Mouse (Mus musculus): ENCODE results near the gene Mmp28. TPM values are rescaled to one million over a fixed set of nuclear protein-coding genes. Genes with fewer than 3 reads are reported as not detected.

The Mmp28 gene
- polyA plus RNA-seq, 1 experiment: 0.58 TPM

DNA sequence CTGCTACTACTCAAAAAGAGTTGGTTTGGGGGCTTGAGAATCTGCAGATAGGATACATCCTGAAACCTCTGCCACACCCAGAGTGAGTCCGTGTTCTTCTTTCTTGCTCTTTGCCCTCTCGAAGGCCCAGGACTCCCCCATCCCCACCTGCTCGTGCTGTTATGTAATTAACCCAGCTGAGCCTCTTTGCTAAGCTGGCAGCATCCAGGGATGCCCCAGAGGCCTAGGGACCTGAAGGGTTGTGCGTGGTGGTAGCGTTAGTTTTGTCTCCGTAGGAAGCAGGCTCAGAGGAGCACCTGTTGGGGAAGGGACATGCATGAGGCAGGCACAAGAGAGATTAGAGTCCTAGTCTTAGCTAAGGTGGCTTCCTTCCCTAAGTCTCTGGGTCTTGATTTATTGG, 52.4 kb downstream of the Mmp28 start:
- no peaks in the 10 kb centered on the region for H3K4me1 ChIP-seq (ENCODE audit: control insufficient read depth, insufficient read depth, low read length)
- no peak overlapping the region for H3K4me3 ChIP-seq (ENCODE audit: insufficient read depth, low read length)
- no peak for TF ChIP-seq CTCF (IDR thresholded peaks at IDR 0.05; ENCODE audit: low read depth, low read length)
- TF ChIP-seq POLR2A (IDR thresholded peaks at IDR 0.05; ENCODE audit: borderline replicate concordance, low read depth, low read length): no peak
- no peak overlapping the region for H3K27ac ChIP-seq (ENCODE audit: insufficient read depth, low read depth, low read length)

DNA sequence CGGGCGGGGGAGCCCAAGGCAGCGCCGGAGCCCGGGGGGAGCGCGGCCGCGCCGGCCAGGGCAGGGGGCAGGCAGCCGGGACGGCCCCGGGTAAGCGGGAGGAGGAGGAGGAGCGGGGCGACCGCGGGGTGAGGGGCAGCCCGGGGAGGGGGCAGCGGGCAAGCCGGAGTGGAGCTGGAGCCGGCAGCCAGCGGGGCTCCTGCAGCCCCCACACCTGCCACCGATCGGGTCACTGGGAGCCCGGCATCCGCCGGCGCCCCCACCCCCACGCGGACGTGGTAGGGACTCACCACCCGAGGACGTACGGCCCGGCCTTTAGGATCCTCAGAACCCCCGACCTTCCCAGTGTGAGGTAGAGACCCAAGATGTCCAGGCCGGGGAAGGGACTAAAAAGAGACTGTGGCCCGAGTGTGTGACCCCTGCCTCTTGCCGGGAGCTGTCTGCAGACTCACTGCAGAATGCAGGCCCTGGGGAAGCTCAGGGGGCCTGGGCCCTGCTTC, 53.0 kb downstream of the Mmp28 start:
- no peak for TF ChIP-seq CTCF (IDR thresholded peaks at IDR 0.05; ENCODE audit: low read depth, low read length)
- TF ChIP-seq POLR2A (IDR thresholded peaks at IDR 0.05; ENCODE audit: borderline replicate concordance, low read depth, low read length): no peak
- Histone ChIP-seq H3K4me1 (ENCODE audit: control insufficient read depth, insufficient read depth, low read length) (no peaks in the 10 kb centered on the region), H3K4me3 (ENCODE audit: insufficient read depth, low read length) (peak overlapping the region; percentile 30), H3K27ac (ENCODE audit: insufficient read depth, low read depth, low read length) (no peak overlapping the region)

DNA sequence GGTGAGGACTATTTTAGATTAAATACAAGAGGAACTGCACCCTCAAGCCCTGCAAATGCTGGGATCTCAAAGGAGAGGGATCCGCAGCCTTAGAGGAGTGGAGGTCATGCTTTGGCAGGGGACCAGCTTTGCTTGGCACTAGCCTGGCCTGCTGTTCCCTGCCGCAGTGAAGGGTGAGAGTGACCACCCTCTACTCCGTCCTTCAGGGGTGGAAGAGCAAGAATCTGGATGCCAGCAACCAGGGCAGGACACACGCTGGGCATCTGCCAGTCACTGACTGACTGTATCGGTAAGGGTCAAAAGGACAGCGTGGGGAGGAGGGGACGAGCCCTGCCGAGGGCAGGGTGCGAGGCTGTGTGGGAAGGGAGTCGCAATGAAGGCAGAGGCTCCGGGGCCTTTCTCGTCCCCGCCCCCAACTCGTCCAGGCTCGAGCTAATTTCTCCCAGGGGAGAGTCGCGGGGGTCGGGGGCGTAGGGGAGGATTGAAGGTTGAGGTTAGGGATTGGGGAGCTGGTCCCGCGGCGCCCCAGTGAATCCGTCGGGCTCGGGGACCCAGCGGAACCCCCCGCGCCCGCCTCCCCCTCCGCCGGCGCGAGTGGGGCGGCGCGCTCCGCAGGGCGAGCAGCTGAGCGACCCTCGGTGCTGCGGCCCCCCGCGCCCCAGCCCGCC, 53.6 kb downstream of the Mmp28 start, which contains the start of gene Rasl10b:
Gene Rasl10b, plus strand, starts transcription at position 51 of the 668 bp plus-strand sequence.
- Histone ChIP-seq H3K4me1 (ENCODE audit: control insufficient read depth, insufficient read depth, low read length) (no peaks in the 10 kb centered on the region), H3K27ac (ENCODE audit: insufficient read depth, low read depth, low read length) (no peak within 1 kb of the TSS), H3K4me3 (ENCODE audit: insufficient read depth, low read length) (peak within 1 kb of the TSS; percentile 30)
- TF ChIP-seq POLR2A (IDR thresholded peaks at IDR 0.05; ENCODE audit: borderline replicate concordance, low read depth, low read length): no peak
- TF ChIP-seq CTCF (IDR thresholded peaks at IDR 0.05; ENCODE audit: low read depth, low read length): no peak

DNA sequence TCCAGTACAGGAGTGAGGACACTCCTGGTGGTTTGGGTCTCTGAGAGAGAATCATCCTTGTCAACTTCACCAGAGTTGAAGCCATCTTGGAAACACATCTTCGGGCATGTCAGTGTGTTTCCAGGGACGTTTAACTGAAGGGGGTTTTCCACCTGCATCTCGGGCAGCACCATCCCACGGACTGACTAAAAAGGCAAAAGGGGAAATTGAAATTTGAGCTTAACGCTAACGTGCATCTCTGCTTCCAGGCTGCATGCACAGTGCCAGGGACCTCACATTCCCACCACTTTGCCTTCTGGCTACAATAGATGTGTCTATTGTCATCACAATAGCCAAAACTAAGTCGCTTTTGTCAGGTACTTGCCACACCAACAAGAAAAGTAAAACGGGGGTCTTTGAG, 54.6 kb downstream of the Mmp28 start:
- TF ChIP-seq CTCF (IDR thresholded peaks at IDR 0.05; ENCODE audit: low read depth, low read length) (no peak), POLR2A (IDR thresholded peaks at IDR 0.05; ENCODE audit: borderline replicate concordance, low read depth, low read length) (no peak)
- no peak overlapping the region for H3K4me3 ChIP-seq (ENCODE audit: insufficient read depth, low read length)
- 0 out of 2 replicates have a peak, but pooled peaks cover 2% of the 10 kb centered on the region for H3K4me1 ChIP-seq (ENCODE audit: control insufficient read depth, insufficient read depth, low read length)
- H3K27ac ChIP-seq (ENCODE audit: insufficient read depth, low read depth, low read length): no peak overlapping the region

DNA sequence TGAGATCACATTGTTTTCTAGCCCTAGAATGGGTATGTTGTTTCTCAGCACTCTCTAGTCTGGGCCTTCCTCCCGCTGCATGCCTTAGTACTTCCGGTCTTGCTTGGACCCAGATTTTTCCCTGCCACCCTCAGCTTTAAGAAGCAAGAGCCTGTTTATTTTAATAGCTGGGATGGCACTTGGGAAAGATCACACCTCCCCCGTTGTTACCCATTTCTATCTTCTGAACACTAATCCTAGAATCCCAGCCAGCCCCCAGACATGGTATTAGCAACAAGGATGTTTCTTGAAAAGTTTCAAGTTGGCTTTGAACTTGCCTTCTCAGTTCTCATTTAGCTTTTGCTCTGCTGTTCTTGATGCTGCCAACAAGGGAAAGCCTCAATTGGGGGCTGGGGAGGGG, 56.5 kb downstream of the Mmp28 start:
- no peak overlapping the region for H3K4me3 ChIP-seq (ENCODE audit: insufficient read depth, low read length)
- H3K4me1 ChIP-seq (ENCODE audit: control insufficient read depth, insufficient read depth, low read length): 0 out of 2 replicates have a peak, but pooled peaks cover 2% of the 10 kb centered on the region
- TF ChIP-seq POLR2A (IDR thresholded peaks at IDR 0.05; ENCODE audit: borderline replicate concordance, low read depth, low read length): no peak
- no peak for TF ChIP-seq CTCF (IDR thresholded peaks at IDR 0.05; ENCODE audit: low read depth, low read length)
- H3K27ac ChIP-seq (ENCODE audit: insufficient read depth, low read depth, low read length): no peak overlapping the region

DNA sequence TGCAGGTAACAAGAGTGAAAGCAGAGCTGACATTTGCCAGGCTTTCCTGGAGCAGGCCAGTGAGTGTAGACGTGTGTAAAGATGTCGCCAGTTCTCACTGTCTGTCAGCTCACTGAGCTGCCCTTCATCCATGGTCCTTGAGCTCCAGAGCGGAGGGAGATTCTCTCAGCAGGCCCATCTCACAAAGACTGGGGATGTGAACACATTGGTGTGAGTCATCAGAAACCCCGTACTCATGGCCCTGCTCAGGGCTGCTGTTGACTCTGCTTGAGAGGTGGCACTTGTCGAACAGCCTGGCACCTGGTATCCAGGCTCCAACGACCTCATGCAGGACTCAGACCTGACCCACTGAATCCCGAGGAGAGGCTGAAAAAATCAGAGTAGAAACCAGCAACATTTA, 59.1 kb downstream of the Mmp28 start:
- Histone ChIP-seq H3K27ac (ENCODE audit: insufficient read depth, low read depth, low read length) (no peak overlapping the region), H3K4me3 (ENCODE audit: insufficient read depth, low read length) (no peak overlapping the region), H3K4me1 (ENCODE audit: control insufficient read depth, insufficient read depth, low read length) (peaks cover 5% of the 10 kb centered on the region; the same call in 1 of the 2 replicates)
- TF ChIP-seq POLR2A (IDR thresholded peaks at IDR 0.05; ENCODE audit: borderline replicate concordance, low read depth, low read length) (no peak), CTCF (IDR thresholded peaks at IDR 0.05; ENCODE audit: low read depth, low read length) (no peak)

DNA sequence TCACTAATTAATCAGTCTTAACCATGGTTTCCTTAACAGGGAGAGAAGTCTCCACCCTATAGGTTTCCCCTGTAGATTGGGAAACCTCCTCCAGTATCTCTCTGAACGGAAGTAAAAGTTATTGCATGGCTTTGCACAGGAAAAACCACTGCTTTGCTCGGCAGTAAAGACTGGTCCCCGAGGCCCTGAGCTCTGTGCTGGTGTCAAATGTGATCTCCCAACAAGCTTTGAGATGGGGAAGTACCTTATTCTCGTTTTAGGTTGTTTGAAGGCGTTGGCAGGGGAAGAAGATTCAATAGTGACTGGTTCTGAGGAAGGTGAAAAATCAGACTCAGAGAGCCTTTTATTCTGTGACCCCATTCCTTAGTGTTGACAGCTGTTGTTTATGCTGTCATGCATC, 64.1 kb downstream of the Mmp28 start:
- TF ChIP-seq POLR2A (IDR thresholded peaks at IDR 0.05; ENCODE audit: borderline replicate concordance, low read depth, low read length) (no peak), CTCF (IDR thresholded peaks at IDR 0.05; ENCODE audit: low read depth, low read length) (no peak)
- Histone ChIP-seq H3K4me3 (ENCODE audit: insufficient read depth, low read length) (no peak overlapping the region), H3K4me1 (ENCODE audit: control insufficient read depth, insufficient read depth, low read length) (peaks cover 4% of the 10 kb centered on the region), H3K27ac (ENCODE audit: insufficient read depth, low read depth, low read length) (no peak overlapping the region)

DNA sequence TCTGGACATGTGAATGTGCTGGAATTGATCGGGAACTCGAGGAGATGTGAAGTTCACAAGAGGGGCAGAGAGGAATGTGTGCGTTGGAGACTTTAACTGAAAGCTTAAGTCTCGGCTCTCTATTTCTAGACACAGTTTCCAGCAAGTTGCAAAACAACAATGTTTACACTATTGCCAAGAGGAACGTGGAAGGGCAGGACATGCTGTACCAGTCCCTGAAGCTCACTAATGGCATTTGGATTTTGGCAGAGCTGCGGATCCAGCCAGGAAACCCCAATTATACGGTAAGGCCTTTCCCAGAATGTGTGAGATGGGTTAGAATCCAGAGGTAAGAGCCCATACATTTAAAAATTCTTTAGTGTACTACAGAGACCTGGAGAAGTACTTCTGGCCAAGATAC, 65.2 kb downstream of the Mmp28 start:
- Histone ChIP-seq H3K4me1 (ENCODE audit: control insufficient read depth, insufficient read depth, low read length) (peaks cover 3% of the 10 kb centered on the region), H3K4me3 (ENCODE audit: insufficient read depth, low read length) (no peak overlapping the region), H3K27ac (ENCODE audit: insufficient read depth, low read depth, low read length) (no peak overlapping the region)
- TF ChIP-seq POLR2A (IDR thresholded peaks at IDR 0.05; ENCODE audit: borderline replicate concordance, low read depth, low read length): no peak

DNA sequence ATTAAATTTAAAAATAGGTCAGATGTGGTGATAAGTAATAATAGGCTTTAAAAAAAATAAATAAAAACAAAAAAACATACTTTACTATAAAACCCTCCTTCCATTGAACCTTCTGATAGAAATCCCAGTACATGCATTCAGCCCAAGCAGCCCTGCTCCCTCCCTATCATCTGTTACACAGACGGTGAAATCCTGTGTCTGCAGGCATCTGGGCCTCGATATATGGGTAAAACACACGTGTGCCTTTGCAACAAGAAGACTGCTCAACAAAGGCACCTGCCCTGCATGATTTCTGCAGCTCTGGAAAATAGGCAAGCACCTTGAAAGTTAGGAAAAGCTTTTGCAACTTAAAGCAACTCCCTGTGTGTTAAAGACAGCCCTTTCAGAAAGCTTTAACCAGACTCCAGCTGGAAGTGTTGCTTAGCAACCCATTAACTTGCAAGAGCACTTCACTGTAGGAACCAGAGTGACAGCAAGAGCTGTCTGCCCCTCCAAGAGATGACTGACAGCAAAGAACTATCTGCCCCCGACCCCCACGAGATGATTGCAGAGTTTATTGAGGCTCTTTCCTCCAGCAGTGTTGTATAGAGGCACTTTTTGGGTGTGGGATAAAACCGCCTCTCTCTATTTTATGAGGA, 68.0 kb downstream of the Mmp28 start:
- no peak overlapping the region for H3K4me3 ChIP-seq (ENCODE audit: insufficient read depth, low read length)
- TF ChIP-seq CTCF (IDR thresholded peaks at IDR 0.05; ENCODE audit: low read depth, low read length) (no peak), POLR2A (IDR thresholded peaks at IDR 0.05; ENCODE audit: borderline replicate concordance, low read depth, low read length) (no peak)
- H3K27ac ChIP-seq (ENCODE audit: insufficient read depth, low read depth, low read length): no peak overlapping the region
- peaks cover 3% of the 10 kb centered on the region for H3K4me1 ChIP-seq (ENCODE audit: control insufficient read depth, insufficient read depth, low read length)

DNA sequence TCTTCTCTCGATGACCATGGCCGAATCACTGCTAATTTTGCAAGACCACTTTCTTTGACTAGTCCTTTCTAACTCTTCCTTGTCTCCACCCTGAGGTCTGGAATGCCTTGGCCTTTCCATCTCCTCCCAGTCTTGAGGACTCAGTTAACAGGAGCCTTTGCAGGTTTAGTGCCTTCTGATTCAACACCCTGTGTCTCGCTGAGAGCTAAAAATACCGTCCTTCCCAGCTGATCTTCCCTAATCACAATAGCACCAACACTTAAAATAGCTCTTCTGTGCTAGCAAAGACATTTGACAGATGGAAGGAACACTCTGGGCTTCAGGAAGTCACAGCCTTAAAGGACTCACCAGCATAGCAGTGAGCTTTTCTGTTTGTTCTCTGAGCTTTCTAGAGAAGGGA, 69.8 kb downstream of the Mmp28 start:
- H3K27ac ChIP-seq (ENCODE audit: insufficient read depth, low read depth, low read length): no peak overlapping the region

More for the DNA sequence above, 69.8 kb downstream of the Mmp28 start:
- Histone ChIP-seq H3K4me3 (ENCODE audit: insufficient read depth, low read length) (no peak overlapping the region), H3K4me1 (ENCODE audit: control insufficient read depth, insufficient read depth, low read length) (no peaks in the 10 kb centered on the region)
- TF ChIP-seq CTCF (IDR thresholded peaks at IDR 0.05; ENCODE audit: low read depth, low read length) (no peak), POLR2A (IDR thresholded peaks at IDR 0.05; ENCODE audit: borderline replicate concordance, low read depth, low read length) (no peak)

Other genes with a start within 250 kb of the Mmp28 start
- not detected in 2 replicates for gene Slfn14, start 176.3 kb downstream of the Mmp28 start, polyA plus RNA-seq (2012; ENCODE audit: insufficient read depth, insufficient read length, missing spikeins)
- gene Ap2b1, start 164.0 kb downstream of the Mmp28 start, polyA plus RNA-seq (2012; ENCODE audit: insufficient read depth, insufficient read length, missing spikeins): 59.5 and 69.7 TPM in 2 replicates
- gene Pex12, start 160.5 kb downstream of the Mmp28 start, polyA plus RNA-seq (2012; ENCODE audit: insufficient read depth, insufficient read length, missing spikeins): 6.2 and 12.2 TPM in 2 replicates
- gene Rasl10b, start 53.9 kb downstream of the Mmp28 start, polyA plus RNA-seq (2012; ENCODE audit: insufficient read depth, insufficient read length, missing spikeins): not detected in 2 replicates
- gene Gas2l2, start 33.6 kb downstream of the Mmp28 start, polyA plus RNA-seq (2012; ENCODE audit: insufficient read depth, insufficient read length, missing spikeins): not detected in 2 replicates
- gene 1700020L24Rik, start 25.4 kb downstream of the Mmp28 start, polyA plus RNA-seq (2012; ENCODE audit: insufficient read depth, insufficient read length, missing spikeins): not detected in 2 replicates
- gene Taf15, start 10.0 kb upstream of the Mmp28 start, polyA plus RNA-seq (2012; ENCODE audit: insufficient read depth, insufficient read length, missing spikeins): 81.6 and 104 TPM in 2 replicates
- gene Heatr9, start 59.1 kb upstream of the Mmp28 start, polyA plus RNA-seq (2012; ENCODE audit: insufficient read depth, insufficient read length, missing spikeins): not detected in 2 replicates
- gene Ccl5, start 67.4 kb upstream of the Mmp28 start, polyA plus RNA-seq (2012; ENCODE audit: insufficient read depth, insufficient read length, missing spikeins): 18.6 and 24.6 TPM in 2 replicates
- gene Ccl9, start 115.6 kb upstream of the Mmp28 start, polyA plus RNA-seq (2012; ENCODE audit: insufficient read depth, insufficient read length, missing spikeins): 650 and 692 TPM in 2 replicates
- gene Ccl6, start 130.0 kb upstream of the Mmp28 start, polyA plus RNA-seq (2012; ENCODE audit: insufficient read depth, insufficient read length, missing spikeins): 168 and 174 TPM in 2 replicates
- not detected in 2 replicates for gene Rpl9-ps1, start 182.6 kb upstream of the Mmp28 start, polyA plus RNA-seq (2012; ENCODE audit: insufficient read depth, insufficient read length, missing spikeins)
- 129 and 135 TPM in 2 replicates for gene Ccl3, start 186.3 kb upstream of the Mmp28 start, polyA plus RNA-seq (2012; ENCODE audit: insufficient read depth, insufficient read length, missing spikeins)
- 78.8 and 104 TPM in 2 replicates for gene Ccl4, start 199.5 kb upstream of the Mmp28 start, polyA plus RNA-seq (2012; ENCODE audit: insufficient read depth, insufficient read length, missing spikeins)
- gene Wfdc17, start 240.9 kb upstream of the Mmp28 start, polyA plus RNA-seq (2012; ENCODE audit: insufficient read depth, insufficient read length, missing spikeins): 530 and 532 TPM in 2 replicates
- 1.9 and 2.4 TPM in 2 replicates for gene Wfdc18, start 245.9 kb upstream of the Mmp28 start, polyA plus RNA-seq (2012; ENCODE audit: insufficient read depth, insufficient read length, missing spikeins)